Mouse (Mus musculus) mesoderm, embryonic 11.5 days (tissue): ENCODE data around the gene Olfr479.
"Not testable (repeated sequence)": the region's sequence is repeated elsewhere in the genome, so short reads cannot be mapped to it uniquely, and the experiment has no call there.

Experiments
- DNase-seq: peaks from one replicate; pipeline ENCODE4 v3.0.0-alpha.2; 2012; ENCODE audit warnings: low read depth, low spot score

Olfr479 gene

GRCm38 (mm10) chr7:108050393-108050792 lies at the start of gene Olfr479:
Gene Olfr479 (plus strand): TSS chr7:108050693.
- DNase-seq: no peak

- not testable (repeated sequence) for DNase-seq
These were observed 36.2 kb upstream of the Olfr479 start for GRCm38 (mm10) chr7:108014256-108014655.

GRCm38 (mm10) chr7:108033889-108034288 lies 16.6 kb upstream of the Olfr479 start, which contains the start of gene Olfr478:
Gene Olfr478 (minus strand): TSS chr7:108033989.
- DNase-seq: no peak

- DNase-seq: no peak
These were observed 16.8 kb downstream of the Olfr479 start, which contains the start of gene Olfr480 for GRCm38 (mm10) chr7:108067246-108067645. Gene Olfr480 (minus strand): TSS chr7:108067346.

- no peak for DNase-seq
These were observed 29.1 kb downstream of the Olfr479 start, which contains the start of gene Olfr481 for GRCm38 (mm10) chr7:108079555-108079954. Gene Olfr481 (plus strand): TSS chr7:108079855.

GRCm38 (mm10) chr7:108097486-108097885 lies 47.0 kb downstream of the Olfr479 start, which contains the start of gene Olfr482:
Gene Olfr482 (minus strand): TSS chr7:108097586.
- no peak for DNase-seq

- DNase-seq: no peak
These were observed 50.1 kb downstream of the Olfr479 start, which contains the start of gene Olfr483 for GRCm38 (mm10) chr7:108100549-108100948. Gene Olfr483 (plus strand): TSS chr7:108100849.
